Mouse (Mus musculus): ENCODE data around the gene Bnip3. TPM values are rescaled to one million over a fixed set of nuclear protein-coding genes. Genes with fewer than 3 reads are reported as not detected.

The Bnip3 gene
- total and polyA plus RNA-seq, 2 experiments from 2014 or later, result 142 to 231 TPM

GRCm38 (mm10) chr7:138908768-138909276 lies 497 bp downstream of the Bnip3 start:
- no peak overlapping the region for H3K27ac ChIP-seq (ENCODE audit: low read depth, low read length)

GRCm38 (mm10) chr7:138907976-138908375 lies 1.3 kb downstream of the Bnip3 start:
- no peak overlapping the region for H3K27ac ChIP-seq (ENCODE audit: low read depth, low read length)
- no peak for TF ChIP-seq CTCF (IDR thresholded peaks at IDR 0.05)
- H3K27me3 ChIP-seq (ENCODE audit: insufficient read depth, low read length), result peaks cover 3% of the 10 kb centered on the region; the same call in 1 of the 2 replicates
- DNase-seq (ENCODE audit: low spot score), result no peak
- H3K9me3 ChIP-seq (ENCODE audit: low read length), result no peaks in the 10 kb centered on the region
- peaks cover 16% of the 10 kb centered on the region; the same call in 1 of the 2 replicates for H3K4me1 ChIP-seq (ENCODE audit: insufficient read depth, low read length)
- H3K4me2 ChIP-seq (ENCODE audit: low read depth, low read length, poor library complexity, severe bottlenecking), result peak overlapping the region; percentile 81; the same call in 1 of the 2 replicates
- H3K9ac ChIP-seq (replicated peaks; ENCODE audit: low read length, poor library complexity, severe bottlenecking), result no peak overlapping the region
- peak overlapping the region; percentile 81; the same call in 1 of the 2 replicates for H3K4me3 ChIP-seq (ENCODE audit: low read depth, low read length)
- 69% methylated on average over 5 of the region's 5 CpGs for WGBS
- ATAC-seq (ENCODE audit: low FRiP score), result no peak
- no peaks in the 10 kb centered on the region for H3K36me3 ChIP-seq (ENCODE audit: insufficient read depth, low read length)

More at GRCm38 (mm10) chr7:138908768-138909276, 497 bp downstream of the Bnip3 start:
- Histone ChIP-seq H3K9me3 (ENCODE audit: low read length) (no peaks in the 10 kb centered on the region), H3K36me3 (ENCODE audit: insufficient read depth, low read length) (no peaks in the 10 kb centered on the region), H3K9ac (replicated peaks; ENCODE audit: low read length, poor library complexity, severe bottlenecking) (peak overlapping the region; percentile 83), H3K27me3 (ENCODE audit: insufficient read depth, low read length) (peaks cover 3% of the 10 kb centered on the region; the same call in 1 of the 2 replicates), H3K4me1 (ENCODE audit: insufficient read depth, low read length) (peaks cover 16% of the 10 kb centered on the region; the same call in 1 of the 2 replicates), H3K4me2 (ENCODE audit: low read depth, low read length, poor library complexity, severe bottlenecking) (peak overlapping the region; percentile 81), H3K4me3 (ENCODE audit: low read depth, low read length) (peak overlapping the region; percentile 81)
- 5% methylated on average over 10 of the region's 10 CpGs for WGBS
- ATAC-seq (ENCODE audit: low FRiP score) (peak; percentile 59; the same call in 1 of the 2 replicates), DNase-seq (ENCODE audit: low spot score) (no peak)
- no peak for TF ChIP-seq CTCF (IDR thresholded peaks at IDR 0.05)

GRCm38 (mm10) chr7:138907043-138907442 lies 2.3 kb downstream of the Bnip3 start:
- DNase-seq (ENCODE audit: low spot score), result peak; percentile 39
- Histone ChIP-seq H3K4me3 (ENCODE audit: low read depth, low read length) (peak overlapping the region; percentile 21; the same call in 1 of the 2 replicates), H3K9ac (replicated peaks; ENCODE audit: low read length, poor library complexity, severe bottlenecking) (no peak overlapping the region), H3K27ac (ENCODE audit: low read depth, low read length) (no peak overlapping the region), H3K4me2 (ENCODE audit: low read depth, low read length, poor library complexity, severe bottlenecking) (peak overlapping the region; percentile 81), H3K9me3 (ENCODE audit: low read length) (no peaks in the 10 kb centered on the region), H3K4me1 (ENCODE audit: insufficient read depth, low read length) (peaks cover 16% of the 10 kb centered on the region; the same call in 1 of the 2 replicates), H3K27me3 (ENCODE audit: insufficient read depth, low read length) (peaks cover 3% of the 10 kb centered on the region; the same call in 1 of the 2 replicates), H3K36me3 (ENCODE audit: insufficient read depth, low read length) (no peaks in the 10 kb centered on the region)
- no peak for ATAC-seq (ENCODE audit: low FRiP score)
- no peak for TF ChIP-seq CTCF (IDR thresholded peaks at IDR 0.05)
- WGBS, result 8% methylated on average over 7 of the region's 7 CpGs

GRCm38 (mm10) chr7:138906441-138906840 lies 2.9 kb downstream of the Bnip3 start:
- Histone ChIP-seq H3K4me2 (ENCODE audit: low read depth, low read length, poor library complexity, severe bottlenecking) (peak overlapping the region; percentile 81), H3K4me1 (ENCODE audit: insufficient read depth, low read length) (peaks cover 16% of the 10 kb centered on the region; the same call in 1 of the 2 replicates), H3K27me3 (ENCODE audit: insufficient read depth, low read length) (no peaks in the 10 kb centered on the region), H3K9ac (replicated peaks; ENCODE audit: low read length, poor library complexity, severe bottlenecking) (no peak overlapping the region), H3K4me3 (ENCODE audit: low read depth, low read length) (no peak overlapping the region), H3K9me3 (ENCODE audit: low read length) (no peaks in the 10 kb centered on the region), H3K36me3 (ENCODE audit: insufficient read depth, low read length) (no peaks in the 10 kb centered on the region), H3K27ac (ENCODE audit: low read depth, low read length) (no peak overlapping the region)
- 89% methylated on average over 1 of the region's 1 CpGs for WGBS
- ATAC-seq (ENCODE audit: low FRiP score) (no peak), DNase-seq (ENCODE audit: low spot score) (no peak)
- no peak for TF ChIP-seq CTCF (IDR thresholded peaks at IDR 0.05)

- WGBS, result 84% methylated on average over 7 of the region's 7 CpGs
- peaks cover 11% of the 10 kb centered on the region; the same call in 1 of the 2 replicates for H3K4me1 ChIP-seq (ENCODE audit: insufficient read depth, low read length)
- H3K9ac ChIP-seq (replicated peaks; ENCODE audit: low read length, poor library complexity, severe bottlenecking), result no peak overlapping the region
- no peak overlapping the region for H3K27ac ChIP-seq (ENCODE audit: low read depth, low read length)
- H3K9me3 ChIP-seq (ENCODE audit: low read length), result no peaks in the 10 kb centered on the region
- H3K27me3 ChIP-seq (ENCODE audit: insufficient read depth, low read length), result no peaks in the 10 kb centered on the region
- ATAC-seq (ENCODE audit: low FRiP score) (no peak), DNase-seq (ENCODE audit: low spot score) (no peak)
- no peak for TF ChIP-seq CTCF (IDR thresholded peaks at IDR 0.05)
- no peaks in the 10 kb centered on the region for H3K36me3 ChIP-seq (ENCODE audit: insufficient read depth, low read length)
- no peak overlapping the region for H3K4me3 ChIP-seq (ENCODE audit: low read depth, low read length)
- no peak overlapping the region for H3K4me2 ChIP-seq (ENCODE audit: low read depth, low read length, poor library complexity, severe bottlenecking)
Measured at GRCm38 (mm10) chr7:138903886-138904435, 5.4 kb downstream of the Bnip3 start.

- DNase-seq (ENCODE audit: low spot score), result no peak
- Histone ChIP-seq H3K9ac (replicated peaks; ENCODE audit: low read length, poor library complexity, severe bottlenecking) (no peak overlapping the region), H3K4me1 (ENCODE audit: insufficient read depth, low read length) (no peaks in the 10 kb centered on the region), H3K27me3 (ENCODE audit: insufficient read depth, low read length) (no peaks in the 10 kb centered on the region), H3K27ac (ENCODE audit: low read depth, low read length) (no peak overlapping the region), H3K9me3 (ENCODE audit: low read length) (no peaks in the 10 kb centered on the region), H3K4me3 (ENCODE audit: low read depth, low read length) (no peak overlapping the region), H3K36me3 (ENCODE audit: insufficient read depth, low read length) (peaks cover 14% of the 10 kb centered on the region), H3K4me2 (ENCODE audit: low read depth, low read length, poor library complexity, severe bottlenecking) (no peak overlapping the region)
- no peak for TF ChIP-seq CTCF (IDR thresholded peaks at IDR 0.05)
- WGBS, result 89% methylated on average over 4 of the region's 4 CpGs
- no peak for ATAC-seq (ENCODE audit: low FRiP score)
Measured at GRCm38 (mm10) chr7:138898743-138899142, 10.6 kb downstream of the Bnip3 start.
